In genomic region chr15:94263866-94264496, GRCm38 (mm10) we compare ENCODE assay signal across 8 mouse cellular contexts.
DNase-seq lines count a peak whose midpoint lies in the region; ATAC-seq lines count a peak whose summit lies in the region.
"Had no signal": no experiment of that assay in that cellular context is flagged by ENCODE, and none has a peak within 500 bp of the region (broad histone marks: within the 10 kb centered on the region; RNA-seq: fewer than 3 reads in every experiment).

No protein-coding gene starts in this region.

- no peak overlapping the region for H3K9ac ChIP-seq in hindbrain, embryonic 16.5 days (ENCODE audit: low read depth, low read length)
- H3K9ac ChIP-seq in hindbrain, embryonic 12.5 days, result no peak overlapping the region
- H3K9ac ChIP-seq: liver, postnatal 0 days had no signal

- H3K4me3 ChIP-seq in hindbrain, embryonic 16.5 days (ENCODE audit: low read length), result no peak overlapping the region
- no peak overlapping the region for H3K4me3 ChIP-seq in hindbrain, embryonic 12.5 days

- peak; percentile 57 for DNase-seq in right cerebral cortex, postnatal 4 days
- DNase-seq in right cerebral cortex, postnatal 36 days (ENCODE audit: low spot score in 2 of 2), result no peak
- no peak for DNase-seq in yolk sac, embryonic 10.5 days (ENCODE audit: low spot score)
- DNase-seq in ovary, adult 18-20 months (ENCODE audit: low spot score), result no peak
- DNase-seq: liver, postnatal 0 days had no signal

- no peak overlapping the region for H3K4me2 ChIP-seq in hindbrain, embryonic 16.5 days (ENCODE audit: low read length)
- no peak overlapping the region for H3K4me2 ChIP-seq in hindbrain, embryonic 12.5 days (replicated peaks)

- peak; percentile 71; the same call in 1 of the 2 replicates for ATAC-seq in hindbrain, embryonic 16.5 days
- ATAC-seq in hindbrain, embryonic 12.5 days (ENCODE audit: low FRiP score), result no peak
- ATAC-seq in common myeloid progenitor, adult 5-6 weeks (replicated peaks; ENCODE audit: low read depth, poor library complexity, severe bottlenecking), result peak; percentile 74
- ATAC-seq: liver, postnatal 0 days had no signal

- no peaks in the 10 kb centered on the region for H3K27me3 ChIP-seq in hindbrain, embryonic 16.5 days (replicated peaks; ENCODE audit: control insufficient read depth, insufficient read depth, low read length)
- no peaks in the 10 kb centered on the region for H3K27me3 ChIP-seq in hindbrain, embryonic 12.5 days

- peaks cover 5% of the 10 kb centered on the region for H3K4me1 ChIP-seq in hindbrain, embryonic 16.5 days (ENCODE audit: control insufficient read depth, insufficient read depth, low read depth, low read length)
- peaks cover 7% of the 10 kb centered on the region; the same call in 1 of the 2 replicates for H3K4me1 ChIP-seq in hindbrain, embryonic 12.5 days

- WGBS in hindbrain, embryonic 16.5 days, result 45% methylated on average over 8 of the region's 8 CpGs
- WGBS in hindbrain, embryonic 12.5 days, result 78% methylated on average over 8 of the region's 8 CpGs

- no peak overlapping the region for H3K27ac ChIP-seq in hindbrain, embryonic 16.5 days (ENCODE audit: low read depth, low read length)
- H3K27ac ChIP-seq in hindbrain, embryonic 12.5 days, result no peak overlapping the region

- no peaks in the 10 kb centered on the region for H3K9me3 ChIP-seq in hindbrain, embryonic 16.5 days (ENCODE audit: control insufficient read depth, low read length)
- no peaks in the 10 kb centered on the region for H3K9me3 ChIP-seq in hindbrain, embryonic 12.5 days (replicated peaks)

- H3K36me3 ChIP-seq in hindbrain, embryonic 16.5 days (ENCODE audit: control insufficient read depth, insufficient read depth, low read length), result no peaks in the 10 kb centered on the region
- H3K36me3 ChIP-seq in hindbrain, embryonic 12.5 days, result no peaks in the 10 kb centered on the region
